Mouse (Mus musculus) cortical plate, adult 2 months (tissue): Measurements from ENCODE around the gene Armc2. TPM values are rescaled to one million over a fixed set of nuclear protein-coding genes. Genes with fewer than 3 reads are reported as not detected.

Source experiments
- H3K27ac ChIP-seq: fragments of 200-500 bp; 2 replicates; pipeline ENCODE4 v1.5.1; 2012; ENCODE audit warnings: low read length, control low read depth, inconsistent platforms; ENCODE audit not compliant: insufficient read depth
- H3K4me1 ChIP-seq: fragments of 200-500 bp; 2 replicates; pipeline ENCODE4 v1.6.1; 2011; ENCODE audit warnings: low read length; ENCODE audit not compliant: control insufficient read depth, insufficient read depth
- H3K4me3 ChIP-seq: fragments of 200-500 bp; 2 replicates; pipeline ENCODE4 v1.5.1; 2011; ENCODE audit warnings: mild to moderate bottlenecking, low read length, control low read depth; ENCODE audit not compliant: insufficient read depth
- CTCF ChIP-seq: fragments of 200-500 bp; IDR thresholded peaks from 2 replicates; pipeline ENCODE4 v1.5.1; 2011; ENCODE audit warnings: mild to moderate bottlenecking, control low read depth, low read length; ENCODE audit not compliant: insufficient read depth; ENCODE audit errors: extremely low read depth
- POLR2A ChIP-seq: fragments of 200-500 bp; IDR thresholded peaks from 2 replicates; pipeline ENCODE4 v1.6.1; 2011; ENCODE audit warnings: mild to moderate bottlenecking, low read length, control low read depth; ENCODE audit not compliant: insufficient read depth; ENCODE audit errors: extremely low read depth
- polyA plus RNA-seq: library from polyadenylated mRNA; depleted of rRNA; stranded (reverse); fragments of >200 nt; gene quantifications from 2 replicates; pipeline ENCODE4 v1.2.3, GENCODE M21; 2012

Gene Armc2
- polyA plus RNA-seq, 1 experiment: 14.4 TPM

DNA sequence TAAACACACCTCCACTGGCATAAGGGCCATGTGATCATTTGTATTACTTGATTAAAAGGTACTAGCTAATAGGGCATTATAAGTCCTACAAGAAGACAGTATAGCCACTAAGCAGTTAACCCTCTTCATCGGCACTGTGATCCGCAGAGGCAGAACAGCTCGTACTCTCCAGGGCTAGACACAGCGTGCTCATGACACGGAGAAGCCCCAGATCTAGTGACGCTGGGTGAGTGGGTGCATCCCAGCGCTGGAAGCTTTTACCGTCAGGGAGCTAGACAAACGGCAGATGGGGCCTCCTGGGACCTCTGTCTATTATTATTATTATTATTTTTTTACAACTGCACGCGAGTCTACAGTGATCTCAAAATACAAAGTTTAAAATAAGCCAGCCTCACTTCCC lies 9.1 kb upstream of the Armc2 start:
- no peak overlapping the region for H3K4me3 ChIP-seq
- no peaks in the 10 kb centered on the region for H3K4me1 ChIP-seq
- no peak for TF ChIP-seq CTCF
- TF ChIP-seq POLR2A: no peak
- H3K27ac ChIP-seq: no peak overlapping the region

GRCm38 (mm10) chr10:42024406-42024805 lies 6.2 kb upstream of the Armc2 start:
- no peaks in the 10 kb centered on the region for H3K4me1 ChIP-seq
- no peak for TF ChIP-seq POLR2A
- no peak for TF ChIP-seq CTCF
- no peak overlapping the region for H3K4me3 ChIP-seq
- no peak overlapping the region for H3K27ac ChIP-seq

- H3K4me1 ChIP-seq: no peaks in the 10 kb centered on the region; the same call in 1 of the 2 replicates
- no peak overlapping the region for H3K27ac ChIP-seq
- H3K4me3 ChIP-seq: no peak overlapping the region
- TF ChIP-seq POLR2A (no peak), CTCF (no peak)
Measured at GRCm38 (mm10) chr10:42021536-42021935, 3.3 kb upstream of the Armc2 start.

DNA sequence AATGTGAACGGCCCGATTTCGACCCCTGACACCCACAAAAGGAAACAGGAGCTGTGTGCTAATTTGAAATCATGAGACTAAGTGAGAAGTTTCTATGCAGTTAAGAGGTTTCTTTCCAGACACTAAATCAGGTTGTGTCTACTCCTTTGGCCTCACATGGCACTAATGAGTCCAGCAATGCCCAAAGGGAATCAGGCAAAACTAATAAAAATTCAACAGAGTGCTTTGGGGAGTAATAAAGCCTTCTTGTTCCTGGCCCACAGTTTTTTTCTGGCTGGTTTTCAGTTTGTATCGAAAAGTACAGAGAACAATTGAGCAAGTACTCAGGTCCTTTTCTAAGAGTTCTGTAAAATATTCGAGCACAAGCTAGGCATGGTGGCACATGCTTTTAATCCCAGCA lies 4.2 kb downstream of the Armc2 start:
- H3K27ac ChIP-seq: no peak overlapping the region
- peaks cover 2% of the 10 kb centered on the region; the same call in 1 of the 2 replicates for H3K4me1 ChIP-seq
- no peak overlapping the region for H3K4me3 ChIP-seq
- TF ChIP-seq POLR2A (no peak), CTCF (no peak)

- Histone ChIP-seq H3K4me3 (no peak overlapping the region), H3K27ac (no peak overlapping the region), H3K4me1 (0 out of 2 replicates have a peak, but pooled peaks cover 2% of the 10 kb centered on the region)
- TF ChIP-seq POLR2A: no peak
- TF ChIP-seq CTCF: no peak
Measured at GRCm38 (mm10) chr10:42010761-42011435, 7.3 kb downstream of the Armc2 start.

DNA sequence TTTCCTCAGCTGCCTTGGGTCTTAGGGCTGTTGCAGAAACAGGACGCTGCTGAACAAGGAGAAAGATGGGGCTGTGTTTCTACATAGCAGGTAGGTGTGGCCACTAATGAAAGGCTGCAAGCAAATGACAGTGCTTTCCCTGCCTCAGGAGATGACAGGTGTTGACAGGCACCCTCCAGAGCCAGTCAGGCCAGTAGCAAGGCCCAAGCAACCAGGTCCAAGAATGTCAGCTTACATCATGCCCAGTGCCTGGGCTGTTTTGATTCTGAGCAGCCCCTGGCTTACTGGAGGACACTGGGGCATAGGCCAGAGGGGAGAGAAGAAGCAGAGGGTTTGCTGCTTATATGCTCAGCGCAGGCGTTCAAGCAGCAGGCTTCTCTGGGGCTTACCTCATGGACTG lies 13.0 kb downstream of the Armc2 start:
- TF ChIP-seq POLR2A: no peak
- no peak for TF ChIP-seq CTCF
- no peak overlapping the region for H3K27ac ChIP-seq

GRCm38 (mm10) chr10:42004690-42005089 lies 13.6 kb downstream of the Armc2 start:
- no peak overlapping the region for H3K4me3 ChIP-seq
- H3K4me1 ChIP-seq: no peaks in the 10 kb centered on the region
- TF ChIP-seq CTCF (no peak), POLR2A (no peak)
- H3K27ac ChIP-seq: no peak overlapping the region

More for the DNA sequence above, 13.0 kb downstream of the Armc2 start:
- no peak overlapping the region for H3K4me3 ChIP-seq
- H3K4me1 ChIP-seq: no peaks in the 10 kb centered on the region

DNA sequence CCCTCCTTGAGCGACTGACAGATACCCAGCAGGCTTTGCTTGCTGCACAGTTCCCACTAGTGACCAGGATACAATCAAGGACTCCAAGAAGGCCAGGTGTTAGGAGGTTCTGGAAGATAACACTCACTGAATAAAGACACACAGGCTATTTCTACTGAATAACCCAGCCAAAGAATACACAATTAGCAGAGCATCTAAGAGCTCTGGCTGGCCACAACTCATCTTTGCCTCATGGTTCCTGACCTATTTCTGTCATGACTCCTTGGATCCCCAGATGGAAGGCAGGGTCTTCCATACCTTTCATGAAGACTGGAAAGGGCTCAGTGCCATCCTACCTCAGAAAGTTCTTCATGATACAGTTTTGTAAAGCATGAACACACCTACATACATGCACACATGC lies 14.2 kb downstream of the Armc2 start:
- no peak for TF ChIP-seq POLR2A

GRCm38 (mm10) chr10:42003576-42003975 lies 14.7 kb downstream of the Armc2 start:
- Histone ChIP-seq H3K4me3 (no peak overlapping the region), H3K4me1 (no peaks in the 10 kb centered on the region), H3K27ac (no peak overlapping the region)
- TF ChIP-seq POLR2A: no peak
- TF ChIP-seq CTCF: no peak

More for the DNA sequence above, 14.2 kb downstream of the Armc2 start:
- Histone ChIP-seq H3K4me3 (no peak overlapping the region), H3K27ac (no peak overlapping the region), H3K4me1 (no peaks in the 10 kb centered on the region)

DNA sequence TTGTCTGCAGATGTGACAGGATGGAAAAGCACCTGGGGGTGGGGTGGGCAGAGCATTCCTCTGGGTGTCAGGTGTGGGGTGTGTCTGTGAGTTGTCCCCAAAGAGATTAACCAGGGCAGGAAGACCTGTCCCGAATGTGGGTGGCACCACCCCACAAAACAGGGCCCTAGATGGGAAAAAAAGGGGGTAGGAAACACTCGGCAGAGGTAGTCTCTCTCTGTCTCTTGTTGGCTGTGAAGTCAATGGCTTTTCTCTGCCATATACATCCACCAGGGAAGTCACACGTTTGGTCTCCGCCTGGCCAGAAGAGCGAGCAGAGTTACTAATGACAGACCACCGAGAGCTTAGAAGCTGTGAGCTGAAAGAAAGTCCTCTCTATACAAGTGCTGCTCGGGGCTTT lies 15.8 kb downstream of the Armc2 start:
- Histone ChIP-seq H3K27ac (no peak overlapping the region), H3K4me1 (no peaks in the 10 kb centered on the region), H3K4me3 (no peak overlapping the region)
- no peak for TF ChIP-seq POLR2A
- TF ChIP-seq CTCF: no peak
